Mouse (Mus musculus): ENCODE measurements around the gene Dync2h1. TPM values are rescaled to one million over a fixed set of nuclear protein-coding genes. Genes with fewer than 3 reads are reported as not detected.

Dync2h1 gene
- total and polyA plus RNA-seq, 3 experiments = 0.42 to 51.3 (median 17.0) TPM

GRCm38 (mm10) chr9:7009785-7010184 lies 174.5 kb downstream of the Dync2h1 start:
- Histone ChIP-seq H3K27me3 (ENCODE audit: insufficient read depth, low read length) (no peaks in the 10 kb centered on the region), H3K9me3 (replicated peaks) (no peaks in the 10 kb centered on the region), H3K4me1 (ENCODE audit: insufficient read depth, low read depth, low read length) (no peaks in the 10 kb centered on the region), H3K36me3 (replicated peaks) (peaks cover 14% of the 10 kb centered on the region), H3K4me3 (ENCODE audit: low read depth, low read length) (no peak overlapping the region)
- DNase-seq (ENCODE audit: low spot score) = no peak
- no peak for ATAC-seq (ENCODE audit: extremely low read depth, insufficient number of reproducible peaks, low FRiP score, poor library complexity, severe bottlenecking)
- TF ChIP-seq TAL1 (conservative IDR thresholded peaks at IDR 0.05; ENCODE audit: low read depth, low read length) (no peak), CTCF (IDR thresholded peaks at IDR 0.05; ENCODE audit: low read depth, low read length) (no peak), GATA1 (IDR thresholded peaks at IDR 0.05; ENCODE audit: borderline replicate concordance, low read length) (no peak), GATA2 (IDR thresholded peaks at IDR 0.05; ENCODE audit: borderline replicate concordance, low read depth, low read length) (no peak), POLR2AphosphoS5 (IDR thresholded peaks at IDR 0.05; ENCODE audit: insufficient replicate concordance, low read depth, low read length) (no peak)

GRCm38 (mm10) chr9:6994865-6995264 lies 189.4 kb downstream of the Dync2h1 start:
- no peaks in the 10 kb centered on the region for H3K27me3 ChIP-seq (ENCODE audit: insufficient read depth, low read length)
- peaks cover 13% of the 10 kb centered on the region for H3K36me3 ChIP-seq (replicated peaks)
- no peaks in the 10 kb centered on the region for H3K9me3 ChIP-seq (replicated peaks)
- ATAC-seq (ENCODE audit: extremely low read depth, insufficient number of reproducible peaks, low FRiP score, poor library complexity, severe bottlenecking) = no peak
- no peak for TF ChIP-seq GATA1 (IDR thresholded peaks at IDR 0.05; ENCODE audit: borderline replicate concordance, low read length)
- TF ChIP-seq POLR2AphosphoS5 (IDR thresholded peaks at IDR 0.05; ENCODE audit: insufficient replicate concordance, low read depth, low read length) = no peak
- no peak for TF ChIP-seq TAL1 (conservative IDR thresholded peaks at IDR 0.05; ENCODE audit: low read depth, low read length)
- no peak for TF ChIP-seq GATA2 (IDR thresholded peaks at IDR 0.05; ENCODE audit: borderline replicate concordance, low read depth, low read length)
- TF ChIP-seq CTCF (IDR thresholded peaks at IDR 0.05; ENCODE audit: low read depth, low read length) = no peak
- DNase-seq (ENCODE audit: low spot score) = no peak
- no peaks in the 10 kb centered on the region for H3K4me1 ChIP-seq (ENCODE audit: insufficient read depth, low read depth, low read length)
- H3K4me3 ChIP-seq (ENCODE audit: low read depth, low read length) = no peak overlapping the region

- Histone ChIP-seq H3K4me3 (ENCODE audit: low read depth, low read length) (no peak overlapping the region), H3K4me1 (ENCODE audit: insufficient read depth, low read depth, low read length) (no peaks in the 10 kb centered on the region), H3K27me3 (ENCODE audit: insufficient read depth, low read length) (no peaks in the 10 kb centered on the region), H3K9me3 (replicated peaks) (no peaks in the 10 kb centered on the region), H3K36me3 (replicated peaks) (peaks cover 13% of the 10 kb centered on the region)
- no peak for TF ChIP-seq GATA2 (IDR thresholded peaks at IDR 0.05; ENCODE audit: borderline replicate concordance, low read depth, low read length)
- TF ChIP-seq CTCF (IDR thresholded peaks at IDR 0.05; ENCODE audit: low read depth, low read length) = no peak
- TF ChIP-seq TAL1 (conservative IDR thresholded peaks at IDR 0.05; ENCODE audit: low read depth, low read length) = no peak
- TF ChIP-seq GATA1 (IDR thresholded peaks at IDR 0.05; ENCODE audit: borderline replicate concordance, low read length) = no peak
- TF ChIP-seq POLR2AphosphoS5 (IDR thresholded peaks at IDR 0.05; ENCODE audit: insufficient replicate concordance, low read depth, low read length) = no peak
- DNase-seq (ENCODE audit: low spot score) (no peak), ATAC-seq (ENCODE audit: extremely low read depth, insufficient number of reproducible peaks, low FRiP score, poor library complexity, severe bottlenecking) (no peak)
Measured at GRCm38 (mm10) chr9:6994275-6994674, 190.0 kb downstream of the Dync2h1 start.

- TF ChIP-seq TAL1 (conservative IDR thresholded peaks at IDR 0.05; ENCODE audit: low read depth, low read length) (no peak), GATA1 (IDR thresholded peaks at IDR 0.05; ENCODE audit: borderline replicate concordance, low read length) (no peak), GATA2 (IDR thresholded peaks at IDR 0.05; ENCODE audit: borderline replicate concordance, low read depth, low read length) (no peak), POLR2AphosphoS5 (IDR thresholded peaks at IDR 0.05; ENCODE audit: insufficient replicate concordance, low read depth, low read length) (no peak)
- DNase-seq (ENCODE audit: low spot score) (no peak), ATAC-seq (ENCODE audit: extremely low read depth, insufficient number of reproducible peaks, low FRiP score, poor library complexity, severe bottlenecking) (no peak)
- Histone ChIP-seq H3K4me3 (ENCODE audit: low read depth, low read length) (no peak overlapping the region), H3K27me3 (ENCODE audit: insufficient read depth, low read length) (no peaks in the 10 kb centered on the region), H3K9me3 (replicated peaks) (no peaks in the 10 kb centered on the region), H3K4me1 (ENCODE audit: insufficient read depth, low read depth, low read length) (no peaks in the 10 kb centered on the region), H3K36me3 (replicated peaks) (peaks cover 8% of the 10 kb centered on the region)
Measured at GRCm38 (mm10) chr9:6988893-6989685, 195.2 kb downstream of the Dync2h1 start.

- peaks cover 16% of the 10 kb centered on the region for H3K36me3 ChIP-seq (replicated peaks)
- no peak for ATAC-seq (ENCODE audit: extremely low read depth, insufficient number of reproducible peaks, low FRiP score, poor library complexity, severe bottlenecking)
- H3K4me1 ChIP-seq (ENCODE audit: insufficient read depth, low read depth, low read length) = no peaks in the 10 kb centered on the region
- DNase-seq (ENCODE audit: low spot score) = no peak
- TF ChIP-seq TAL1 (conservative IDR thresholded peaks at IDR 0.05; ENCODE audit: low read depth, low read length) = no peak
- TF ChIP-seq POLR2AphosphoS5 (IDR thresholded peaks at IDR 0.05; ENCODE audit: insufficient replicate concordance, low read depth, low read length) = no peak
- no peak for TF ChIP-seq CTCF (IDR thresholded peaks at IDR 0.05; ENCODE audit: low read depth, low read length)
- no peak for TF ChIP-seq GATA2 (IDR thresholded peaks at IDR 0.05; ENCODE audit: borderline replicate concordance, low read depth, low read length)
- no peak for TF ChIP-seq GATA1 (IDR thresholded peaks at IDR 0.05; ENCODE audit: borderline replicate concordance, low read length)
- H3K27me3 ChIP-seq (ENCODE audit: insufficient read depth, low read length) = no peaks in the 10 kb centered on the region
- no peak overlapping the region for H3K4me3 ChIP-seq (ENCODE audit: low read depth, low read length)
- H3K9me3 ChIP-seq (replicated peaks) = no peaks in the 10 kb centered on the region
Measured at GRCm38 (mm10) chr9:6986161-6986560, 198.1 kb downstream of the Dync2h1 start.

- Histone ChIP-seq H3K27me3 (ENCODE audit: insufficient read depth, low read length) (no peaks in the 10 kb centered on the region), H3K9me3 (replicated peaks) (no peaks in the 10 kb centered on the region), H3K4me3 (ENCODE audit: low read depth, low read length) (no peak overlapping the region), H3K36me3 (replicated peaks) (peaks cover 8% of the 10 kb centered on the region), H3K4me1 (ENCODE audit: insufficient read depth, low read depth, low read length) (no peaks in the 10 kb centered on the region)
- TF ChIP-seq CTCF (IDR thresholded peaks at IDR 0.05; ENCODE audit: low read depth, low read length) = no peak
- TF ChIP-seq POLR2AphosphoS5 (IDR thresholded peaks at IDR 0.05; ENCODE audit: insufficient replicate concordance, low read depth, low read length) = no peak
- TF ChIP-seq GATA2 (IDR thresholded peaks at IDR 0.05; ENCODE audit: borderline replicate concordance, low read depth, low read length) = no peak
- TF ChIP-seq TAL1 (conservative IDR thresholded peaks at IDR 0.05; ENCODE audit: low read depth, low read length) = no peak
- no peak for TF ChIP-seq GATA1 (IDR thresholded peaks at IDR 0.05; ENCODE audit: borderline replicate concordance, low read length)
- ATAC-seq (ENCODE audit: extremely low read depth, insufficient number of reproducible peaks, low FRiP score, poor library complexity, severe bottlenecking) (no peak), DNase-seq (ENCODE audit: low spot score) (no peak)
Measured at GRCm38 (mm10) chr9:6969171-6969570, 215.1 kb downstream of the Dync2h1 start.
